Mouse (Mus musculus) heart, postnatal 25 days (tissue): ENCODE data around the gene Lcp1. TPM values are rescaled to one million over a fixed set of nuclear protein-coding genes. Genes with fewer than 3 reads are reported as not detected.

Experiments
- DNase-seq: peaks from one replicate; pipeline ENCODE4 v3.0.0; 2022; ENCODE audit warnings: low spot score
- intact Hi-C: fragments of 180-260 bp; cut with DNase I; formaldehyde crosslinking; loops from one replicate; pipeline ENCODE4 v1.15.1; 2025
- total RNA-seq, 2 experiments: library from RNA; stranded (reverse); gene quantifications; 2 replicates each; pipeline ENCODE4 v1.2.3; 2021

The Lcp1 gene
- total RNA-seq, 2 experiments from 2014 or later: 12.9 to 13.0 TPM

GRCm38 (mm10) chr14:75174731-75175555 lies 44.0 kb downstream of the Lcp1 start:
- intact Hi-C loops: no loop called here

DNA sequence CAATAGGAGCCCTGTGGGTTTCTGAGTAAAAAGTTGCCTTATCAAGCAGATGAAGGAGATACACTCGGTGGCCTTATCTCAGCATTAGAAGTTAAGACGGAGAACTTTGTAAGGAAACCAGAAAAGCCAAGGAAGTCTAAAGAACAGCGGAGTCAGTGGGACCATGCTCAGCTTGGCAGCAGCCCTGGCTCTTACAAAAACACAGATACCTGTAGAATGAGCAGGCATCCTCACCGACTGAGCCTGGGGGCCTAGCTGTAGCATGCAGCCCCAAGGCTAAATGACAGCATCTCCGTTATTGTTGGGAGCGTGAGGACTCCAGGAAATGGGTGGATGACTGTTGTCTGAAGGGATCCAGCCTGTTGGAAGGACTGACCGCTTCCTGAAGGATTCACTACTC lies 44.9 kb downstream of the Lcp1 start:
- no peak for DNase-seq
- intact Hi-C loops: no loop called here

More at GRCm38 (mm10) chr14:75174731-75175555, 44.0 kb downstream of the Lcp1 start:
- no peak for DNase-seq

DNA sequence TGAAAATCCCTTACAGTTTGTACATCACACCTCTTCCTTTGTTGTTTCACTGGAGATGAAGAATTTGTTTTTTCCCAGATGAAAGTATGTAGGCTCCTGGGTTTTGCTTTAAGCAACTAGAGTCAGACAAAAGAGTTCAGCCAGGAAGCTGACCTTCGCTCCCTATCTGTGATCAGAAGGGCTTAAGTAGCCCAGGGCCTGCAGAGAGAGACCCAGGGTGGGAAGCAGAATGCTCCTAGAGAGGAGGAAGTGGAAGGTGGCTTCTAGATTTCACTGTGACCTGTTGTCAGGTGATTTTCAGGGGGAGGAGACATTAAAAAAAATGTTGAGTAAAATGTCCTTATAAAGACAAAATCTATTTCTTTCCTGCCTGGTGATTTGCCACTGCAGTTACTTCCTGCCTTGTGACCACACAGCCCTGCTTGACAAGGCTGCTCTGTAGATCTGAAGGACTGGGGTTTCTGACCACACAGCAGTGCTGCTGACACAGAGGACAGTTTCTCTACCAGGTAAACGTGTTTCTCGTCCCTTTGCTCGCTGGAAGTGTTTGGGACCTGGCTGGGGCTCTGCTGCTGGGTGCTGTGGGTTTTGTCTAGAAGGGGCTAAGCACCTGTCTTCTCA lies 45.6 kb downstream of the Lcp1 start:
- intact Hi-C loops: no loop called here
- DNase-seq: no peak

DNA sequence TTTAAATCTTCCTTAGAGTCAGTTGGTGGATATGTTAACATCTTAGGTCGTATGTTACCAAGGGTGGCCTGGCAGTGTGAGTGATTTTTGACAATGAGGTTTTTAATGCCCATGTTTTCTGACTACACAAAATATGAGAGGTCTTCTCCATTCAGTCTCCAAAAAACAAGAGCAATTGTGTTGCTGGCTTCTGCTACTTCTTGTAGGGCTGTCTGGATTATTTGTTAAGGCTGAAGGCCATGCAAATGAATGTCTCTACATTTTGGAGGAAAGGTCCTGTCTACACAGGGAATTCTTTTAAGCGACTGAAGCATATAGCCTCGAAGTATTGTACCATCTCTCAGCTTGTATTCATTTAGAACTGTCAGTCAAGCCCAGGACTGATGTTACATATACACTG lies 46.5 kb downstream of the Lcp1 start:
- no peak for DNase-seq
- intact Hi-C loops: no loop called here

GRCm38 (mm10) chr14:75178384-75178793 lies 47.5 kb downstream of the Lcp1 start:
- intact Hi-C loops: no loop called here
- DNase-seq: no peak

DNA sequence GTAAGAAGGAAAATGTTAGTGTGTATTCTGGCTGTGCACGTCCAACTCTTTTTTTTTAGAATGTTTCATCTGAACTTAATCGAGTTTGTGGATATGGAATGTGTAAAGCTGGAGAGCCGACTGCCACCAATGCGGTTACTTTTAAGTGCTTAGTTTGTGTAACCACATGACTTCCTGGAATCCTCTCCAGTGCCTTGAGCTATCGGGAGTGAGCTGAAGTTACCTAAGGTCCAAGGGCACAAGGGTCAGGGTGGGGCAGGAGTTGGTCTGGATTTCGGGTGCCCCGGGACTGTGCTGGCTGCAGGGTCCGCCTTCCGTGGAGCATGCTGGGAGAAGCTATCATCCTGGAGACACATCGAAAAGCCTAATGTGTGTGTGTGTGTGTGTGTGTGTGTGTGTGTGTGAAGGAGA lies 47.9 kb downstream of the Lcp1 start:
- DNase-seq: no peak
- intact Hi-C loops: no loop called here

- no peak for DNase-seq
- intact Hi-C loops: no loop called here
Observed at GRCm38 (mm10) chr14:75179255-75179963, 48.5 kb downstream of the Lcp1 start.

DNA sequence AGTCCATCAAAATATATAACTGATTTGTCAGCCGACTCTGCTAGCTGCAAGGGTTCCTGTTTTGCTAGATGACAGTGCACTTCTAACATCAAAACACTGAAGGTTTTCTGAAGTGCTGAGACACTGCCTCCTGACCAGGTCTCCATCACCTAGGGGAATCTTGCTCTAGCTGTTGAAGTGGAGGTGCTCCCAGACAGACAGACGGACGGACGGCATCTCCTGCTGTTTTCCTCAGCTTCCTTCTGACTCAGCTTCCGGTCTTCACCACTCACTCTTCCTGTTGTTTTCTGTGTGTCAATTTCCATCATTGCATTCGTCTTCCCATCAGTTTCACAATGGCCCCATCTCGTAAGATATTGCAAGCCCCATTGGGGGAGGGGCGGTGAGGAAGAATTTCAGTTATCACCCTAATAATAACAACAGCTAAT lies 49.7 kb downstream of the Lcp1 start:
- intact Hi-C loops: loop anchor here (5.0 kb wide), 1 partner anchor 48 kb away; the partner anchor contains the start of genes Lcp1 and Lrrc63
- no peak for DNase-seq

GRCm38 (mm10) chr14:75181062-75181935 lies 50.4 kb downstream of the Lcp1 start:
- no peak for DNase-seq
- intact Hi-C loops: loop anchor here (5.0 kb wide), 1 partner anchor 49 kb away; the partner anchor contains the start of genes Lcp1 and Lrrc63

GRCm38 (mm10) chr14:75182378-75182777 lies 51.5 kb downstream of the Lcp1 start:
- intact Hi-C loops: loop anchor here (5.0 kb wide), 1 partner anchor 50 kb away; the partner anchor contains the start of genes Lcp1 and Lrrc63
- no peak for DNase-seq

GRCm38 (mm10) chr14:75182831-75183230 lies 51.9 kb downstream of the Lcp1 start:
- intact Hi-C loops: loop anchor here (5.0 kb wide), 1 partner anchor 51 kb away; the partner anchor contains the start of genes Lcp1 and Lrrc63
- no peak for DNase-seq

GRCm38 (mm10) chr14:75184069-75184790 lies 53.3 kb downstream of the Lcp1 start:
- DNase-seq: no peak

DNA sequence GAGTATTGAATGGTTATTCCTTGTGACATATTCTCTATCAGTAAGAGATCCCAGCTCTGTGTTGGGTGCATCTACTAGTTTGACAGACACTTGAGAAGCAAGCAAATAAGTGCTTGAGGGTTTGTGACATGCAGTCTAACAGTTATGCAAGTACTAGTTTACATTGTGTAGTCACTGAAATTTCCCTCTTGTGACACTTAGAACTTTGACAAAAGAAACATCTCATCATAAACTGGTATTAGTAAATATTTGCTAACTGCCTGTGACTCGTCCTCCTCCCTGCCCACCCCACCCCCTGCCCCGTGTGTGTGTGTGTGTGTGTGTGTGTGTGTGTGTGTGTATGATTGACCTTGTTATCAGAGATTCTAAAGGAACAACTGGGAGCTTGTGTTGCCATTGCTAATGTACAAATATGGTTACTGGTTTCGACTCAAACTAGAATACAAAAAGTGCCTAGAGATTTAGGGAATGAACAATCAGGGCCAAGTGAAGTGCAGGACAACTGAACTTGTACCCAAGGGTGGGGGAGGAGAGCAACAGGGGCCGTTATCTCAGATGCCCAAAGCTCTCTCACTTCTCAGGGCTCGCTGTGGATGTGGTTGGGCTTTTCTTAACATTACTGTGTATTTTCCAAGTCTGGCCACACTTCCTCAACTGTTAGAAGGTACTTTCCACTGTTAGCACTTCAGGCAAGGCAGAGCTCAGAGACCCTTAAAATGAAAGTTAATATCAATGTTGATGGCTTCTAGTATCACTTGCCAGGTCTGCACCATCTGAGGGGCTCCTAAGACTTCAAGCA lies 55.1 kb downstream of the Lcp1 start:
- intact Hi-C loops: no loop called here
- no peak for DNase-seq

More at GRCm38 (mm10) chr14:75184069-75184790, 53.3 kb downstream of the Lcp1 start:
- intact Hi-C loops: loop anchor here (5.0 kb wide), 1 partner anchor 52 kb away; the partner anchor contains the start of genes Lcp1 and Lrrc63

GRCm38 (mm10) chr14:75186858-75187415 lies 56.0 kb downstream of the Lcp1 start:
- intact Hi-C loops: no loop called here
- DNase-seq: no peak

GRCm38 (mm10) chr14:75188521-75188920 lies 57.6 kb downstream of the Lcp1 start:
- intact Hi-C loops: no loop called here
- no peak for DNase-seq

DNA sequence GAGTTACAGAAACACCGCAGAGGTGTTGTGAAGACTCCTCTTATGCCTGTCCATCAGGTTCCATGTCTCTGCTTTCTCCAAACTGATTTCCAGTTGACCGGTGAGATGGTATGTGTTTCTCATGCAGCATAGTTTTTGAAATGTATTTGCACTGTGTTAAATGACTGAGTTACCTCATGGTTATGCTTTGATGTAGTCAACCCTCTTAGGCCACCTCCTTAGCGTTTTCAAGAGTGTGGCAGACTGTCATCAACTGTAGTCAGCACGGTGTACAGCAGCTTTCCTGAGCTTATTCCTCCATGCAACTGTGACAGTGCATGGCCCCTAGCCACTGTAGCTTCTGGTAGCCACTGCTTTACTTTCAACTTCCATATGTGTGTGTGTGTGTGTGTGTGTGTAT lies 58.1 kb downstream of the Lcp1 start:
- no peak for DNase-seq
- intact Hi-C loops: no loop called here

GRCm38 (mm10) chr14:75190683-75191082 lies 59.8 kb downstream of the Lcp1 start:
- DNase-seq: no peak
- intact Hi-C loops: no loop called here

DNA sequence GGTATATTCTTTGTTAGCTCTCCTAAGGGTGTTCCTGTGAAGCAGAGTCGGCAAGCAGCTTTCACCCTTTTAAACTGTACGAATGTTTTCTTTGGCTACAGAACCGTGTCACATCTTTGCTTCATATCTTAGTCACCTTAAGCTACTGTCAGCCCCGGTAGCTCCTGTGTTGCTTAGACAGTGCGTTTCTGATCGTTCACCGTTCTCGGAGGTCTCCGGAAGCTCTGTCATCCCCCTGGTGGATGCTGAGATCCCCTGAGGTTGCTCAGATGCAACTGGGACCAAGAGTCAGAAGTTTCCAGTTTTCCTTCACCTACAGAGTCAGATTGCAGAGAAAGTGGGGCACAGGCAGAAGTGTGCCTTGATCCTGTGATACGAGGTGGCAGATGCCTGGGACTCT lies 61.5 kb downstream of the Lcp1 start:
- intact Hi-C loops: no loop called here
- DNase-seq: no peak
